Comparison of ENCODE assay signal across 8 mouse cellular contexts in genomic region chr14:118816503-118816902, GRCm38 (mm10). TPM values are rescaled to one million over a fixed set of nuclear protein-coding genes. Genes with fewer than 3 reads are reported as not detected.
DNase-seq lines count a peak whose midpoint lies in the region; ATAC-seq and TF ChIP-seq lines count a peak whose summit lies in the region.

No protein-coding gene starts in this region.

- no peak overlapping the region for H3K27ac ChIP-seq in hindbrain, embryonic 11.5 days (ENCODE audit: low read depth, low read length)
- no peak overlapping the region for H3K27ac ChIP-seq in hindbrain, embryonic 12.5 days
- H3K27ac ChIP-seq in bone marrow macrophage, adult 2 months (ENCODE audit: insufficient read depth, low read depth, low read length): no peak overlapping the region
- H3K27ac ChIP-seq in limb, embryonic 14.5 days (replicated peaks; ENCODE audit: low read depth, low read length): no peak overlapping the region

- H3K36me3 ChIP-seq in hindbrain, embryonic 11.5 days (ENCODE audit: control insufficient read depth, insufficient read depth, low read length): no peaks in the 10 kb centered on the region
- no peaks in the 10 kb centered on the region for H3K36me3 ChIP-seq in hindbrain, embryonic 12.5 days
- no peaks in the 10 kb centered on the region for H3K36me3 ChIP-seq in E14TG2a.4 (ENCODE audit: insufficient read depth, low read length)
- H3K36me3 ChIP-seq in limb, embryonic 14.5 days (ENCODE audit: control insufficient read depth, insufficient read depth, low read length): no peaks in the 10 kb centered on the region

- H3K9me3 ChIP-seq in hindbrain, embryonic 11.5 days (ENCODE audit: control insufficient read depth, low read length): no peaks in the 10 kb centered on the region
- H3K9me3 ChIP-seq in hindbrain, embryonic 12.5 days (replicated peaks): no peaks in the 10 kb centered on the region
- peaks cover 15% of the 10 kb centered on the region for H3K9me3 ChIP-seq in E14TG2a.4 (ENCODE audit: low read length)
- H3K9me3 ChIP-seq in limb, embryonic 14.5 days (ENCODE audit: control insufficient read depth, low read length): no peaks in the 10 kb centered on the region

- no peak for TF ChIP-seq POLR2A in bone marrow macrophage, adult 2 months (IDR thresholded peaks at IDR 0.05; ENCODE audit: borderline replicate concordance, low read depth, low read length)
- TF ChIP-seq POLR2A in limb, embryonic 14.5 days (IDR thresholded peaks at IDR 0.05; ENCODE audit: borderline replicate concordance, extremely low read depth, insufficient read depth, insufficient read length): no peak

- H3K4me1 ChIP-seq in hindbrain, embryonic 11.5 days (replicated peaks; ENCODE audit: control insufficient read depth, insufficient read depth, low read length): no peaks in the 10 kb centered on the region
- no peaks in the 10 kb centered on the region for H3K4me1 ChIP-seq in hindbrain, embryonic 12.5 days
- peaks cover 7% of the 10 kb centered on the region; the same call in 1 of the 2 replicates for H3K4me1 ChIP-seq in E14TG2a.4 (replicated peaks; ENCODE audit: low read depth, low read length)
- H3K4me1 ChIP-seq in bone marrow macrophage, adult 2 months (ENCODE audit: control insufficient read depth, insufficient read depth, low read length): no peaks in the 10 kb centered on the region
- H3K4me1 ChIP-seq in limb, embryonic 14.5 days (ENCODE audit: control insufficient read depth, insufficient read depth, low read length): no peaks in the 10 kb centered on the region

- DNase-seq in hindbrain, embryonic 11.5 days (ENCODE audit: low spot score): peak; percentile 84
- peak; percentile 71 for DNase-seq in limb, embryonic 14.5 days (ENCODE audit: low spot score)
- DNase-seq in retina, embryonic 14.5 days (ENCODE audit: low spot score): peak; percentile 85
- DNase-seq in gastrocnemius, postnatal 36 days: no peak

- 19% methylated on average over 4 of the region's 4 CpGs for WGBS in hindbrain, embryonic 11.5 days
- 20% methylated on average over 4 of the region's 4 CpGs for WGBS in hindbrain, embryonic 12.5 days
- 23% methylated on average over 4 of the region's 4 CpGs for WGBS in limb, embryonic 14.5 days

- ATAC-seq in hindbrain, embryonic 11.5 days (ENCODE audit: low FRiP score): no peak
- ATAC-seq in hindbrain, embryonic 12.5 days (ENCODE audit: low FRiP score): no peak
- ATAC-seq in granulocyte monocyte progenitor cell, adult 5-6 weeks (replicated peaks; ENCODE audit: poor library complexity, severe bottlenecking): peak; percentile 71
- ATAC-seq in limb, embryonic 14.5 days (ENCODE audit: low FRiP score, low read depth): no peak; the same call in 1 of the 2 replicates

- H3K4me2 ChIP-seq in hindbrain, embryonic 11.5 days (replicated peaks; ENCODE audit: low read depth, low read length): no peak overlapping the region
- H3K4me2 ChIP-seq in hindbrain, embryonic 12.5 days (replicated peaks): no peak overlapping the region
- no peak overlapping the region for H3K4me2 ChIP-seq in limb, embryonic 14.5 days (replicated peaks; ENCODE audit: low read depth, low read length, severe bottlenecking)

- H3K4me3 ChIP-seq in hindbrain, embryonic 11.5 days (ENCODE audit: low read depth, low read length): no peak overlapping the region
- H3K4me3 ChIP-seq in hindbrain, embryonic 12.5 days: no peak overlapping the region
- no peak overlapping the region for H3K4me3 ChIP-seq in E14TG2a.4 (replicated peaks; ENCODE audit: low read length)
- no peak overlapping the region for H3K4me3 ChIP-seq in bone marrow macrophage, adult 2 months (ENCODE audit: insufficient read depth, low read length)
- H3K4me3 ChIP-seq in limb, embryonic 14.5 days (replicated peaks; ENCODE audit: low read length): no peak overlapping the region

- intact Hi-C loops in gastrocnemius, postnatal 36 days (cut with DNase I): loop anchor here (2.0 to 5.0 kb wide), 3 partner anchors 99 to 200 kb away; no protein-coding TSS in a partner anchor

- peak; percentile 92 for TF ChIP-seq CTCF in E14TG2a.4 (conservative IDR thresholded peaks at IDR 0.05; ENCODE audit: low read length)
- peak; percentile 37; the same call in 1 of the 2 replicates for TF ChIP-seq CTCF in bone marrow macrophage, adult 2 months (IDR thresholded peaks at IDR 0.05; ENCODE audit: low read depth, low read length)

- H3K27me3 ChIP-seq in hindbrain, embryonic 11.5 days (ENCODE audit: control insufficient read depth, insufficient read depth, low read length): no peaks in the 10 kb centered on the region
- peaks cover 12% of the 10 kb centered on the region for H3K27me3 ChIP-seq in hindbrain, embryonic 12.5 days
- H3K27me3 ChIP-seq in E14TG2a.4 (ENCODE audit: insufficient read depth, low read length): peaks cover 20% of the 10 kb centered on the region
- no peaks in the 10 kb centered on the region for H3K27me3 ChIP-seq in limb, embryonic 14.5 days (ENCODE audit: control insufficient read depth, insufficient read depth, low read length)

- no peak overlapping the region for H3K9ac ChIP-seq in hindbrain, embryonic 11.5 days (ENCODE audit: low read depth, low read length)
- no peak overlapping the region for H3K9ac ChIP-seq in hindbrain, embryonic 12.5 days
- no peak overlapping the region for H3K9ac ChIP-seq in limb, embryonic 14.5 days (ENCODE audit: low read depth, low read length, severe bottlenecking)

RNA-seq across cellular contexts. Expression of gene Cldn10, which starts 28.8 kb away (rescaled TPM):
- 0.89 and 0.99 TPM in 2 replicates for polyA plus RNA-seq in hindbrain, embryonic 11.5 days (2014; fragmentation: Nextera tagmentation; extraction: Ambion mirVana)
- 1.3 and 2.5 TPM in 2 replicates for polyA plus RNA-seq in hindbrain, embryonic 12.5 days (2016; fragmentation: Nextera tagmentation; extraction: Ambion mirVana)
- not detected in 2 replicates for polyA plus RNA-seq in bone marrow macrophage, adult 2 months (2012; ENCODE audit: insufficient read depth, insufficient read length, missing spikeins)
- total RNA-seq in granulocyte monocyte progenitor cell, adult 5-6 weeks (2014; fragmentation: Nextera tagmentation): not detected in 2 replicates
- total RNA-seq in granulocyte monocyte progenitor cell, adult 5-6 weeks (2017): 0.31 TPM in 1 of 2 replicates, not detected in the other
- polyA plus RNA-seq in limb, embryonic 14.5 days (2012; rRNA removed): 0.61 and 0.65 TPM in 2 replicates
- polyA plus RNA-seq in limb, embryonic 14.5 days (2014; fragmentation: Nextera tagmentation; extraction: Ambion mirVana): 1.4 and 1.8 TPM in 2 replicates
- total RNA-seq in gastrocnemius, postnatal 36 days (2021): not detected

Comparison
In these comparisons a context has a peak if more than half of its experiments do, and no peak if none do; other contexts are left out.
1. DNase-seq: peak in hindbrain, embryonic 11.5 days (single experiment), limb, embryonic 14.5 days (single experiment) and retina, embryonic 14.5 days (single experiment); none in gastrocnemius, postnatal 36 days (0 of 2).